Mouse (Mus musculus): ENCODE measurements around the gene Socs4.

Socs4 gene

DNA sequence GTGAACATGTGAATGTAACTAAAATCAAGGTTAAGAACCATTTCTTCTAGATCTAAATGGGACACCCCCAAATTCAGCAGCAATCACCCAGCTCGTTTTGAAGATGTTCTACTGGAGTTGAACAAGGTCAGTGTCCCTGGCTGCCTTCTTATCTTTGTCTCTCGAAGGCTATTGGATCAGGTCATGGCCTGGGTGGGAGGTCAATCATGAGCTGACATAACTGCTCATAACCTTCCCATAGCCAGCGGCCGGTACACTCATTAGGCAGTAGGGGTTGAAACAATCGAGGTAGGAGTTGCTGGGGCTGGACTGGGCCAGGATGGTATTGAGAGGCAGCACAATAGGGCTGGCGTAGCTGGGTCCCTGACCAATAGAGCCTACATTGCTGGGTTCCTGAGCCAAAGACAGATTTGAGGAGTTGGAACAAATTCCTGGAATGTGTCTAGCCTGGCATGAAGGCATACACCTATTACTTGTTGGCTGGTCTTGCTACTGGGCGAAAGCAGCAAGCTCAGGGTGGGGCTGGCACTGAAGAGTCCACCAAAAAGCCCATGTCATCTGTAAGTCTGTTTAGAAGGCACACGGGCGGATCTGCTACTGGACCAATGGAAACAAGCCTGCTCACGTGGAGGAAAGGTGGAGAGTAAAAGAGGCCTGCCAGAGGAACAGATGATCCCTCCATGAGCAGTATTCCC, 63.6 kb downstream of the Socs4 start:
- no peak for DNase-seq (ENCODE audit: inconsistent ontology term)

GRCm38 (mm10) chr14:47341811-47342291, 65.1 kb downstream of the Socs4 start:
- DNase-seq (ENCODE audit: inconsistent ontology term), result no peak
